Mouse (Mus musculus) mature B cell (primary cell): ENCODE measurements at regions not wholly inside any gene's neighbourhood (a gene's known extent, or its start where the extent isn't known, plus 50 kb on each side); places are given as distances from the start of the nearest gene placed in this dataset.

ENCODE experiments used
- in situ Hi-C: fragments of 300-500 bp; cut with MboI; formaldehyde crosslinking; loops from 2 replicates; pipeline ENCODE4 v1.14.3; 2019

DNA sequence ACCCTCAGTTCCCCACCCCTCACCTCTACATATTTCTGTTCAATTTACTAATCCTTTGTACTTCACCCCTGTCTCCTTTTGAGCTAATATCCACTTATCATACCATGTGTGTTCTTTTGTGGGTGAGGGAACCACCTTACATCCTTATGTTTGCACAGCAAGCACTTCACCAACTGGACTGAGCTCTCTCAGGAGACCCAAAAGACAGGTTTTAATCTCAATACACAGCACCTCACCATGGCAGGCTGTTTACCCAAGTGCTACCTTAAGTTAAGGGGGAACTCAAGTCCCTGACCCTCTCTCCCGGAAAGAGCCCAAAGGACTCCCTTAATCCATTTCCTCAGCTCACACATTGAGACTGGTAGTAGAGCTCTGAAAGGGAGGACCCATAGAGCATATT lies 62.3 kb upstream of the Agr3 start:
- in situ Hi-C loops = no loop called here

DNA sequence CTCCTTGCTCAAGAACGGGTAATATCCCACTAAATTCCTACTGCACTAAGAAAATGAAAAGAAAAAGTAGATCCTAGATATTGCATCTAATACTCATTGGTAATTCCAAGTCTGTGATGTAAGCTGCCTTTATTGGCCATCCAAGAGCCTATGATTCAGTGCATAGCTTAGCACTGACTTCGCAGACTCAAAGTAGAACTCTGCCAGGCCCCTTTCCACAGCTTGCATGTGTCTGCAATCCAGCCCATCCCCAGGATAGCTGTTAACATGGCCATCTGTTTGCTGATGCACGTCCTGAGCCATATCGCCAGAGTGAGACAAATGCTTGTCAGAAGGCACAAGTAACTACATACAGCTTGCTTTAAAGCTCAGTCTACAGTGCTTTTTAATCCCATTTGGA lies 72.3 kb upstream of the Agr3 start:
- in situ Hi-C loops = no loop called here

DNA sequence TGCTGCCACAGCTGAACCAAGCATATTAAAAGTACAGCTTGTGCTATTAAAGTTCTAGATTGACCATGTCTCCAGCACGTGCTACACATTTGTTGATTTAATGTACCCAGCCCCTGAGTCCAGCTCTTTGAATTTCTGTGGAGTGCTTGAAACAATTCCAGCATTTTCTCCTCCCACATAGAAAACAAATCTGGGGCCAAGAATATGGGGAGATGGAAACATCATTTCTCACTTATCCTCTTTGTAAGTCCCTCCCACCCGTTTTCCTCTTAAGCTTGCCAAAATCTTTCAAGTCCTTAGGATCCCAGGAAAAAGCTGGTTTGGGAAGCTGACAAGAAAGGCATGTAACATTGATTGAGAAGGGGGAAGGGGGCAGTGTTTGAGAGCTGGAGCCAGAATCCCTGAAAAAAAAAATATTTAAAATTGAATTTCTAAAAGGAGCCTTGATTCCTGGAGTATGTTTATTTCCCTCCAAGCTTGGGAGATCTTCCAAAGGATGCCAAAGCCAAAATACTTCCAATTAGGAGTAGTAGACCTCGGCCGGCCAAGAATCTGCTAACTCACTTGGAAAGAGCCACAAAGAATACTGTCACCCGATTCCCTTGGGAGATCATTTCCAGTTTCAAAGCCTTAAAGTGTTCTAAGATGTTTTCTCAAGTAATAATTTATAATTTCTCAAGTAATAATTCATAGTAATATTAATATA lies 78.4 kb upstream of the Agr3 start:
- in situ Hi-C loops = no loop called here

DNA sequence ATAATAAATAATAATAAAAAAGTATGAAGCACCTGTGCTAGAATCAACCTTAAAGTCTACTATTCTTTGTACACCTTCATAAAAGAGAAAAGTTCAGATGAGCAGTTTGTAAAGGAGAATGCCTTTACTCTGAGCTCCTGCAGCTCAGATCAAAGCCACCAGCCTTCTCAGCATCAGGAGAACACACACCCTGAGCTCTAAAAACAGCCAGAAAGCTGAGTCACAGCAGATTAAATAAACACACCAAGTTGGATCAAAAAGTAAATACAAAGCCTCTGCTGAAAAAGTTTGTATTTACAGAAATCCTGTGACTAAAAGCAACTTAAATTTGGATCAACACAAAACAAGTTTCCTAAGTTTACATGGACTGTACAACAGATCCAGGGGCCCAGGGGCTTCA lies 88.5 kb upstream of the Agr3 start:
- in situ Hi-C loops = loop anchor here (10.0 kb wide), 1 partner anchor 302 kb away; the partner anchor contains the start of gene Ahr

DNA sequence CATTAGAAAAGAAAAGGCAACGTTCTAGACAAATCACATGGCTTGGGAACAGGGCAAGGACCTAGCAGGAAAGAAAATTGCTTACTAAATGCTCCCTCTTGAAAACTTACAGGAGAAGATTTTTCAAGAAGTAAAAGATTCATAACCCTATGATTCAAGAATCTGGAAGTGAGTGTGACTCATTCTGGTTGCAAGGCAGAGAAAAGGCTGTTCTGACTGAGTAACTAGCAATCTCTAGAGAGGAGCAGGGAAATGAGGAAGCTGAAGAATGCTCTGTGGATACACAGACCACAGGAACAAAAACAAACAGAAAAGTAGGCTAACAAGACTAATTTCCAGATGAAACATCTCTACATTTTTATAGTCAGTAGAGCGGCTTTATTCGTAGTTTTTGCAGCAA lies 92.1 kb upstream of the Agr3 start:
- in situ Hi-C loops = loop anchor here (10.0 kb wide), 1 partner anchor 298 kb away; the partner anchor contains the start of gene Ahr

DNA sequence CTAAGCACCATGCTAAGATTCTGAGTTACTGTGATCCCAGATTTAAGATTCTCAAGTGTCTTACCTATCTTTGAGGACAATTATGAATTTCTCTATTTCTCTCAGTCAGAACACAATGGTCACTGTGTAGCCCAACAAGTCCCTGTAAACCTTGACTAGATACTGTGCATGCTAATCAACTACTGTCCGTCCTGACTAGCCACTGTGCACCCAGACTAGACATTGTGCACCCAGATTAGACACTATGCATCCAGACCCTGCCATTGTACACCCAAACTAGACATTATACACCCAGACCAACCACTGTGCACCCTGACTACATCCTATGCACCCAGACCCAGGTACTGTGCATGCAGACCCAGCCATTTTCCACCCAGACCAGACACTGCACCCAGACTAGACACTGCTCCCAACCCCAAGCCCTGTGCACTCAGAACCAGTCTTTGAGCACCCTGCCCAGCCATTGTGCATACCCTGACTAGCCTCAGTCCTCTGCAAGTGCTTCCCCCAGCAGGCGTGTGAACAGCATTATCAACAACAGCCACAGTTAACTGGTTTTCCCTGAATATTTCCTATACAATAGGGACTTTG lies 93.4 kb upstream of the Agr3 start:
- in situ Hi-C loops = loop anchor here (10.0 kb wide), 1 partner anchor 297 kb away; the partner anchor contains the start of gene Ahr

DNA sequence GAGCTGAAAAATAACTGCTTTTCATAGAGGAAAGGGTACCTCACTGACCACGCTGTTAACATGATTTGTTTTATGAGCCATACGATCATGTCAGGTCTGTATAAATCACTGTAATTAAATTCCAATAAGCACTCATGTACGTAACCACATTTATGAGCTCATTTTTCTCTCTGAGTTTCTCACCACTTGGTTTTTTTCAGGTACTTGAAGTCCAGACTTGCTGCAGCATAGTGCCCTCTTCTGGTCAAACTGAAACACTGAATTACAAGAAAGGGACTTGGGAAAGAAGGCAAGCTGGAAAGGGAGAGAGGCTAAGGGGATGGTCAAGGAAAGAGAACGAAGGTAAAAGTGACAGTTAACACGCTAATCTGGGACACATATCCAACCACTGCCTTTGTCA lies 94.2 kb upstream of the Agr3 start:
- in situ Hi-C loops = loop anchor here (10.0 kb wide), 1 partner anchor 296 kb away; the partner anchor contains the start of gene Ahr

DNA sequence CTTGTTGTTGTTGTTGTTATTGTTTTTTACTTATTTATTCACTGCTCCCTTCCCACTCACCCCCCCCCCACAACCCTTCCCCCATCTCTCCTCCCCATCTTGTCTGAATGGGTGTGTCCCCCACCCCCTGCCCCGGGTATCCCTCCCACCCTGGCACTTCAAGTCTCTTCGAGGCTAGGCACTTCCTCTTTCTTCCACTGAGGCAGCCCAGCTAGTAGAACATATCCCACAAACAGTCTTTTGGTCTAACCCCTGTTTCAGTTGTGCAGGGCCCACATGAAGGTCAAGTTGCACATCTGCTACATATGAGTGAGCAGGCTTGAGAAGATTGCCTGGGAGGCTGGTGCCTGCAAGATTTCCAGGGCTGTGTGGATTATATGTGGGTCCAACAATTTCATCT lies 97.6 kb upstream of the Agr3 start:
- in situ Hi-C loops = no loop called here

DNA sequence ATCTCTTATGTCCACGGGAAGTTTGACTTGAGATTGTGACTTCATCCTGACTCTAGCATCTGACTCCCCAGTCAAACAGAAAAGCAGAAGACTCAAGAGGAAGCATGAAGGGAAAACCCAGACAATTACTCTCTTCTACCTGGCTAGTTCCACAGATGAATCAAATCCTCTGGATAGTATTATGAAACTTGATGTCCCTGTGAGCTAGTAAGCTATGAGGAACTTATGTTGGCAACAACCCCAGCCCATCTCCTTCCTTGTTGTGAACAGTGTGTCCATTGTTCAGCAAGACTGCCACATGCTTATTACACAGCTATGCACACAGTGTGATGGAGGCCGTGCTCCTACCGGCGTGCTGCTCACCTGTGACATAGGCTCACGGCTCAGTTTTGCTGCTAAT lies 98.4 kb upstream of the Agr3 start:
- in situ Hi-C loops = no loop called here

DNA sequence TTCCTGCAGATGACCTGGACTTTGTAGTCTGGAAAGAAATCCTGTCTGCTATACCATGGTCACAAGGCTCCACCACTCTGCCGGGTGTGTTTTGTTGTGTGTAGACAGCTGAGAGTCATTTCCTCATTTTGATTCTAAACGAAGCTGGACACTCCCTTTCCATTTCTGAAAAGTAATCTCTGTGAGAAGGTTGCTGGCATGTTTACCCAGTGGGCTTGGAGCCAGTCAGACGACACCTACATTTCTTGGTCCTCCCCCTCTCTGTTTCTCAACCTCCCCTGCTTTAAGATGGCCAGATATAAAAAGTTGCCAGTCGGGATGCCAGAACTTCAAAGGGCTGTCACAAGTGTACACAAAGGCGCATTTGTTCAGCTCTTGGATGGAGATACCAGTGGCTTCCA lies 100.8 kb upstream of the Agr3 start:
- in situ Hi-C loops = no loop called here

DNA sequence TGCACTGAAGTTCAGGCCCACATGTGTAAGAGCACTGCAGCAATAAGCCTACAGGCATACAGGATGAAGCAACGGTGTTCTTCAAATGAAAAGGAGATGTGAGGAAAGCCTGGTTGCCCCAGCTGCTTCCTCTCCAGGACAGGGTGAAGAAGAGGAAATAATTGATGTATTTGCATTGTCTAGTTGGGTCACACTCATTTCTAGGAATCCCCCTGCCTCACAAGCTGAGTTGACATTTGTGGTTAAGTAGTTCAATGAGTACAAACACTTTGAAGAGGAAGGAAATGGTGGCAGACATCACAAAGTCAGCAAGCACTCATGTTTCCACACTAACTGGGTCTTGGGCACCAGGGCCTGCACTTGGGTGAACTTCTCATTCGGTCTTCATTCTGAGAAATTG lies 126.2 kb upstream of the Agr3 start:
- in situ Hi-C loops = no loop called here

DNA sequence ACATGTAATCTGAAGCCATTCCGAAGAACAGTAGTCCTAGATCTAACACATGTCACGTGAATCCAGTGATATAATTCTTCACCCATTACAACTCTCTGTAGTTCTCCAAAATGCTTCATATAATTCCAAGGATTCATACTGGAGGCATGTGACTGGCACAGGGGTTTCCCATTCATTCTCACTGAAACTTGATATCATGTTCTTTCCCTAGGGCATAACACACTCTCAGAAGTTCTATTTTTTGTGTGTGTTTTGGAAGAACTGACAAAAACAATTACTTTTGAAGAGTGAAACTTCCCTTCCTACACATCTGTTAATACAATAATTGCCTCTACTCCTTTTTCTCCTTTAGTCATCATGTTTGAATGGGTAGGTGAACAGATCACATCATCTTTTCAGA lies 150.0 kb upstream of the Agr3 start:
- in situ Hi-C loops = no loop called here

DNA sequence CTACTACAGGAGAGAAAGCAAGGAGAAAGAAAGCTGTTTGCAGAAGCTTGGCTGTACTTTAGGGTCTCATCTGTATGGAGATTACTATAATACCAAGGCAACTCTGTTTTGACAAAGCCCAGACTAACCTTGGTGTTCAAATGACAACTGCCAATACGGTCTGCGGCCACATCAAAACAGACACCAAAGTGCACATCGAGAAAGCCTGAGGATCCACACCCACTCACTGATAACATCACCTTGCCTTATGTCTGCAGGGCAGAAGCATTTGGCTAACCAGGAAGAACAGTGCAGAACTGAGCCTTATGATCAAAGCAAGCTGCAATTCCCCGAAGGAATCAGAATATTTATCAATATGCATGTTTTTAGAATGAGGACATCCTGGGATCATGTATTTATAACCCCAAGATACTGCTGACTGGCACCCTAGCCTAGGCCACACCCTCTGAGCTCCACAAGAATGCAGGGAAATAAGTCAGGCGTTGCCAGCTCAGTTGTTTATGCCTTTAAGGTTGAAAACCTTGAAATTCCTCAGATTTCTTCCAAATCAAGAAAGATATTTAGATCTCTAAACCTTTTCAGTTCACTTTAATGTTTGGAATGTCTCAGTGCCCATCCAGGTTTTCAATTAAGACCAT lies 154.9 kb upstream of the Agr3 start:
- in situ Hi-C loops = no loop called here

DNA sequence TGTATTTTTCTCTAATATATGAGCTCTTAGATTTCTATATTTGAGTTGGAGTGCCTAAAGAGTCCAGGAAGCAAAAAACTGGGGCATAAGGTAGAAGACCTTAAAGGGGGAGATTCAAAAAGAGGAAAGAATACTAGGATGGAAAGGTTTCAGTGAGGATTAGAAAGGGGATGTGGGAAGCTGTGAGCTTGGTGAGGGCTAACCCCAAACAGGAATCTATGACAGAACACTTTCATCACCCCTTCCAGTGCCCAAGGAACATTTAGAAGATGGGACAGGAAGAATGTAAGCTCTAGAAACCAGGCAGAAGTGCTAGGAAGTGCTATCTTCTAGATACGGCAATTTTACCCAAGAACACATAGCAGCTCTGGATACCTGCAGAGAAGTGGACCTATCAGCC lies 166.5 kb upstream of the Agr3 start:
- in situ Hi-C loops = no loop called here

DNA sequence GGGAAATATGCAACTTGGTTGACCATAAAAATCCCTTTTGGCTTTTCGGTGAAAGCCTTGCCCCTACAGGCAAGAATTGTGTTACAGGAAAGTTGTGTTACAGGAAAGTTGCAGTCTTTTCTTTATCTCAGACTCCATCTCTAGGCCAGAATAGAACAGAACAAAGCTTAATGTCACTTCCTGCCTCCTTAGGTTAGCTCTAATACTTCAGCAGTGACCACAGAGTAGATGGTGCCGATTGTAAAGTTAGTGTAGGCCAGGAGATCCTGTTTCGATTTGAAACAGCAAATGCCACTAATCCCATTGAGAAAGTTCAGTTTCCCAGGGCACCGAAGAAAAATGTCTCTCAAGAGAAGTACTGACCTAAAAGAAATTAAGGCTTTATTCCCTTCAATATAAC lies 170.3 kb upstream of the Agr3 start:
- in situ Hi-C loops = no loop called here

DNA sequence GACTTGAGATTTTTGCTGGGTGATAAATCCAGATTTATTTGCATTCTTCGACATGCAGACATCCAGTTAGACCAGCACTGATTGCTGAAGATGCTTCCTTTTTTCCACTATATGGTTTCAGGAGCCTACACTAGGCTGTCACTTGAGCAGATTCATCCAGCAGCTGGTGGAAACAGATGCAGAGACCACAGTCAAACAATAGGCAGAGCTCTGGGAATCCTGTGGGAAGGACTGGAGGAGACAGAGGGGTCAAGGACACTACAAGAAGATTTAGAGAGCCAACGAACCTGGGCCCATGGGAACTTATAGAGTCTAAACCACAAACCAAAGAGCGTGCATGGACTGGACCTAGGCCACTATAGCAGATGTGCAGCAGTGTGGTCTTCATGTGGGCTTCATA lies 177.4 kb upstream of the Agr3 start:
- in situ Hi-C loops = no loop called here

DNA sequence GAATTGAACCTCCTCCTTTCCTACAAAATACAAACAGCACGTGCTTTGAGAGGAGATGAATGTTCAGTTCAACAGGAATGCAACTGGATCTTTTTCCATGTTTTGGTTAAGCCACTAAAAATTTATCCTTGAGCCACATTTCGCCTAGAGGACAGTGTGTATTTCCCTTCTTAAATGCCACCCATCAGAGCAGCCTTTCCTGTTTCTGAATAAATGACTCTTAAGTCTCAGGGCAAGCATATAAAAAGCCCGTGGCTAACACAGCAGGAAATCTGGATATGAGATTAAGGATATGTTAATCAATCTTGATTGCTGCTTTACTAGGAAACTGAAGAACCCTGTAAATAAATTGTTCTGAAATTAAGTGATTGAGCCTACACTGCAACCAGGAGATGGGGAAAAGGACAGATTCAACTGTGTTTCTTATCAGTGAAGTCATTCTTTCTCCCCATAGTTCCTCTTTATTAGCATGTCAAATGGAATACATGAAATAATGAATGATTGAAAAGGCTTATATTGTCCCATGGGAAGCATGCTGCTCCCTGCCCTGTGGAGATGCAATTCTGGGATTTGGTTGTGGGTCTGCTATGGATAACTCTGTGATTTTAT lies 178.6 kb upstream of the Agr3 start:
- in situ Hi-C loops = no loop called here

DNA sequence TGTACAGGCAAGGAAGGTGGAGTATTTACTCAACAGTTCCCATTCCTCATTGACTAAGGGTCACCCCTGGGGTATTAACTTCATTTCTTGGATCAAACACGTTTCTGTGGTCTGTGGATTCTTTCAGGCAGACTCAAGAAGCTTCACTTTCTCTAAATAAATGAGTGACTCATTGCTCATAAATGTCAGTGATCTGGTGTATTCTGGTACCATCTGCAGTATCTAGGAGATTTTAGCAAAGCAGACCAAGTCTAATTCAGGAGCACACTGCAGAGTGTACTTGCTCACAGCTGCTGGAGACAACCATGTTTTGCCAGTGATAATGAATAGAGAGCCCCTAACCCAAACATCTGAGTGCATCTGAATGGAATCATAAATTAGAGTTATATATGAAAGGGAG lies 182.7 kb upstream of the Agr3 start:
- in situ Hi-C loops = no loop called here

DNA sequence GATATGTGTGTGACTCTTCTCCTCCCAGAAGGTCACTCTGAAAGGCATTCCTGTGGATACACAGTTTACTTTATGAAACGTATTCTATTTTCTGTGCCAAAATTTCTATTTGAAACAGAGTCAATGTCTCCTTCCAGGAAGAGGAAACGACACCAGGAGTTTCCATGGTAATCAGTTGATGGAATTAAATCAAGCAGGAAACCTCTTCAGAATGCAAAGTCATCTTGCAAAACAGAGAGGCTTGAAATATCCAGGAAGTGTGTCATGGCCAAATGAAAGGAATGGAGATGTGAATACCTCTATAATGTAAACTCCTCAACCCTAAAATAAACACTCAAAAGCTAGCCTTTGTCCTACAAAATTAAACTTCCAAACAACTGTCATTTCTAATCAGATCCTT lies 189.0 kb upstream of the Agr3 start:
- in situ Hi-C loops = no loop called here

DNA sequence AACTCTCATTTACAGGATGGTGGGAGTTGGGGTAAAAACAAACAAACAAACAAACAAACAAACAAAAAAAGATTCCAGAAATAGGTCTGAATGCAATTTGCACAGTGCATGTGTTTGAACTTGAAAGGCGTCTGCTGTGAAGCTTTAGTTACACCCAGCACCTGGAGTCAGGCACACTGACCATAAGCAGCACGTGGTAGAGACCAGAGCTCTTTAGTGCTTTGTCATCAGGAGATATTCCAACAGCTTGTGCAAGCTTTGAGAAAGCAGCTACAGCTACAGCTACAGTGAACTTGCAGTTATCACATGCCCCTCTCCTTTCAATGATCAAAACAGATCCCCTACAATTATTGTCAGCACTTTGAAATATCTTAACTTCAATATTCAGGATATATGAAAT lies 190.4 kb upstream of the Agr3 start:
- in situ Hi-C loops = no loop called here

DNA sequence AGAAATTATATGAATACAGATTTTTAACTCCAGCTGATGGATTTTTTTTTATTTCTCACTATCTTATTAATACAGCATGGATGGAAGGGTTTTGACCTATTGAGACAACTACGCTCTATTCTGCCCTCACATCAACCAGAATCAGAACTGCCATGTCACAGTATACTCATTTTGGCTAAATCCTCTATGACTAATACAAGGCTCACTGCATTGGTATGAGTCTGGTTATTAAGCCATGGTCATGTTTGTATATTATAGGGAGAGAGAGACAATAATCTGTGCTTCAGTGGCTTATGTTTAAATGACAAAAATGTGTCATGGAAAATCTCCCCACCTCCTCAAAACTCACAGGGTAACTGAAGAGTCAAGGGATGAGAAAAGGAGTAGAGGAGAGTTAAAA lies 191.0 kb upstream of the Agr3 start:
- in situ Hi-C loops = no loop called here

DNA sequence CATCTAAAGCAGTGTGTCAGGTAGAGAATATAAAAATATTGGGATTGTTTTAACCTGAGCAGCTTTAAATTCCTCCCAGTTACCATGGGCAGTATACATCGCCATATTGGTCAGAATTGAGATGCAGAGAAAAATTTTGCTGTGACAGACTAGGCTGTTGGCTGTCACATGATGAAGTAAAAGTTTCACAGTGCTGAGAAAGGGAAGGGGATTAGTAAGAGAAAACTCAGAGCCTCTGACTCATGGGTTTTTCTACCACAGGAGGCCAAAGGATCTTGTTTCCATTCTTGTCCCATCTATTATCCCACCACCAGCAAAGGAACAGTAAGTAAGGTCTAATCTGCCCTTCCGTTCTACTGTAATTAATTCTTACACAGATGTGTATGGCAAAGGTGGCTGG lies 191.8 kb upstream of the Agr3 start:
- in situ Hi-C loops = no loop called here

DNA sequence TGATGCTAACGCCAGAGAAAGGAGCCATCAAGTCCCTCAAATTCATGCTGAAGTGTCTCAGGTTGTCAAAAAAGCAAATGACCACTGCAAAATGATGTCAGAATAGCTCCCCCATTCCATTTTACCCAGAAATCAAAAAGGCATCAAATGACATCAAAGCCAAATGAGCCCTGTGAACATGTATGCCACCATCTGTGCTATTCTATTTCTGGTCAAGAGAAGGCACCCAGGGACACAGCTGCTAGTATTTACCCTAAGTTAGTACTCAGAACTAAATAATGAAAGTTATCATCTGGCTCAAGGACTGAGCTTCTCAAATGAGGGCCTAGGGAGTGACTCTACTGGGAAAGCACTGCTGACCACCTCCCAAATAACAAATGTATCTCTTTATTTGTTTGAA lies 191.1 kb upstream of the Ahr start:
- in situ Hi-C loops = no loop called here
